Comparison of ENCODE assay signal across 9 mouse cellular contexts in genomic region chr10:67105331-67106217, GRCm38 (mm10). TPM values are rescaled to one million over a fixed set of nuclear protein-coding genes. Genes with fewer than 3 reads are reported as not detected.
DNase-seq lines count a peak whose midpoint lies in the region; ATAC-seq and TF ChIP-seq lines count a peak whose summit lies in the region.
"Had no signal": no experiment of that assay in that cellular context is flagged by ENCODE, and none has a peak within 500 bp of the region (broad histone marks: within the 10 kb centered on the region; RNA-seq: fewer than 3 reads in every experiment).

No protein-coding gene starts in this region.

- no peak overlapping the region for H3K9ac ChIP-seq in kidney, embryonic 15.5 days
- H3K9ac ChIP-seq in liver, embryonic 16.5 days (ENCODE audit: low read depth, low read length) = no peak overlapping the region
- H3K9ac ChIP-seq: hindbrain, embryonic 12.5 days had no signal

- H3K27me3 ChIP-seq in kidney, embryonic 15.5 days = no peaks in the 10 kb centered on the region
- no peaks in the 10 kb centered on the region for H3K27me3 ChIP-seq in liver, embryonic 16.5 days (ENCODE audit: control insufficient read depth, insufficient read depth, low read depth, low read length)
- H3K27me3 ChIP-seq: hindbrain, embryonic 12.5 days had no signal

- H3K4me2 ChIP-seq in kidney, embryonic 15.5 days = no peak overlapping the region
- peak overlapping the region; percentile 17 for H3K4me2 ChIP-seq in liver, embryonic 16.5 days (ENCODE audit: low read depth, low read length)

- DNase-seq in cerebellum, postnatal 4 days (ENCODE audit: low spot score in 2 of 2) = no peak
- no peak for DNase-seq in kidney, adult 18-20 months
- peak; percentile 67 to 68 for DNase-seq in cerebellum, postnatal 36 days
- no peak for DNase-seq in layer of hippocampus, adult 2 months (ENCODE audit: low spot score in 2 of 2)
- DNase-seq in adrenal gland, postnatal 25 days = no peak

- no peak overlapping the region for H3K4me3 ChIP-seq in kidney, embryonic 15.5 days (replicated peaks)
- H3K4me3 ChIP-seq in liver, embryonic 16.5 days (ENCODE audit: low read depth, low read length) = no peak overlapping the region
- H3K4me3 ChIP-seq in layer of hippocampus, adult 2 months = no peak overlapping the region
- H3K4me3 ChIP-seq: hindbrain, embryonic 12.5 days had no signal

- no peaks in the 10 kb centered on the region for H3K9me3 ChIP-seq in kidney, embryonic 15.5 days (replicated peaks)
- H3K9me3 ChIP-seq in liver, embryonic 16.5 days (replicated peaks; ENCODE audit: control insufficient read depth, low read length) = no peaks in the 10 kb centered on the region
- H3K9me3 ChIP-seq: hindbrain, embryonic 12.5 days had no signal

- peaks cover 16% of the 10 kb centered on the region for H3K36me3 ChIP-seq in kidney, embryonic 15.5 days
- H3K36me3 ChIP-seq in liver, embryonic 16.5 days (ENCODE audit: control insufficient read depth, insufficient read depth) = no peaks in the 10 kb centered on the region
- H3K36me3 ChIP-seq: hindbrain, embryonic 12.5 days had no signal

- H3K27ac ChIP-seq in kidney, embryonic 15.5 days = peak overlapping the region; percentile 45; the same call in 1 of the 2 replicates
- H3K27ac ChIP-seq in liver, embryonic 16.5 days (ENCODE audit: low read length) = no peak overlapping the region
- no peak overlapping the region for H3K27ac ChIP-seq in layer of hippocampus, adult 2 months

- TF ChIP-seq CTCF in layer of hippocampus, adult 2 months (conservative IDR thresholded peaks at IDR 0.05) = no peak

- WGBS in kidney, embryonic 15.5 days = 70% methylated on average over 19 of the region's 19 CpGs
- 29% methylated on average over 18 of the region's 19 CpGs for WGBS in liver, embryonic 16.5 days (ENCODE audit: insufficient replicate concordance)

- ATAC-seq in cerebellum, adult (ENCODE audit: insufficient number of reproducible peaks, low FRiP score, low TSS enrichment) = peak; percentile 77
- ATAC-seq in kidney, embryonic 15.5 days (replicated peaks; ENCODE audit: low FRiP score) = no peak
- peak; percentile 47 for ATAC-seq in liver, embryonic 16.5 days (ENCODE audit: low read depth)

- H3K4me1 ChIP-seq in kidney, embryonic 15.5 days = peaks cover 89% of the 10 kb centered on the region
- peaks cover 35% of the 10 kb centered on the region for H3K4me1 ChIP-seq in liver, embryonic 16.5 days (ENCODE audit: control insufficient read depth, low read depth, low read length)

RNA-seq across cellular contexts. Expression of gene Reep3, which starts 8.8 kb away (rescaled TPM):
- 47.0 and 49.1 TPM in 2 replicates for polyA plus RNA-seq in kidney, embryonic 15.5 days (2015; fragmentation: Nextera tagmentation; extraction: Ambion mirVana)
- polyA plus RNA-seq in liver, embryonic 16.5 days (2015; fragmentation: Nextera tagmentation; extraction: Ambion mirVana) = 9.0 and 10.0 TPM in 2 replicates
- total RNA-seq in layer of hippocampus, adult 2 months (2021) = 10 to 100 TPM; 18.3 to 21.9 TPM
- total RNA-seq in adrenal gland, postnatal 25 days (2021) = 41.5 and 41.6 TPM in 2 replicates

RNA-seq across cellular contexts. Expression of gene Jmjd1c, which starts 9.6 kb away (rescaled TPM):
- 38.0 and 42.6 TPM in 2 replicates for polyA plus RNA-seq in kidney, embryonic 15.5 days (2015; fragmentation: Nextera tagmentation; extraction: Ambion mirVana)
- 9.8 and 10.9 TPM in 2 replicates for polyA plus RNA-seq in liver, embryonic 16.5 days (2015; fragmentation: Nextera tagmentation; extraction: Ambion mirVana)
- 100 to 1,000 TPM; 106 to 111 TPM for total RNA-seq in layer of hippocampus, adult 2 months (2021)
- 60.0 and 69.3 TPM in 2 replicates for total RNA-seq in adrenal gland, postnatal 25 days (2021)

Comparison
In these comparisons a context has a peak if more than half of its experiments do, and no peak if none do; other contexts are left out.
1. DNase-seq: peak in cerebellum, postnatal 36 days (2 of 2); none in cerebellum, postnatal 4 days (0 of 2), kidney, adult 18-20 months (single experiment), layer of hippocampus, adult 2 months (0 of 2) and adrenal gland, postnatal 25 days (single experiment).